Mouse (Mus musculus) 3T3-L1 (cell line): ENCODE data around the gene Bco1.
A peak's percentile ranks its signal among the peaks of the same experiment; 100 is the strongest.

Experiments used
- DNase-seq: peaks from one replicate; pipeline ENCODE4 v3.0.0-alpha.2; 2015; ENCODE audit warnings: low read depth, low spot score

The Bco1 gene

DNA sequence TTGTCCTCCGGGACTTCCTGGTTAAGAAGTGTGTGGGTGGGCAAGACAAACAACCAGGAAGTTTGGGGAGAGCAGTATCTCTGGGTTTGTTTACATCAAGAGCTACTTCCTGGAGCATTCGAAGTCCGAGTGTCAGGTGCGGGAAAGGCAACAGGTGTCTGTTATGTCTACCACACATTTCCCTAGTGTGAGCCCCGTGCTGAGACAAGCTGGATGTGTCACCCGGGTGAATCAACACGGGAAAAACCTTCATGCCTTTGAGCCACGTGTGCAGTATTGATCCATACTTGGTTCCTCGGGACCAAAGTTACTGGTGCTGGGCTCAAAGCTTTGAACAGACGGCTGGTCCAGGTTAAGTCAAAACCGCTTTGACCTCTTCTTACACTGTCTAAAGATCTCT is 41.7 kb downstream of the Bco1 start:
- DNase-seq, result no peak

- no peak for DNase-seq
These were observed 52.9 kb downstream of the Bco1 start for GRCm38 (mm10) chr8:117148520-117148919.

DNA sequence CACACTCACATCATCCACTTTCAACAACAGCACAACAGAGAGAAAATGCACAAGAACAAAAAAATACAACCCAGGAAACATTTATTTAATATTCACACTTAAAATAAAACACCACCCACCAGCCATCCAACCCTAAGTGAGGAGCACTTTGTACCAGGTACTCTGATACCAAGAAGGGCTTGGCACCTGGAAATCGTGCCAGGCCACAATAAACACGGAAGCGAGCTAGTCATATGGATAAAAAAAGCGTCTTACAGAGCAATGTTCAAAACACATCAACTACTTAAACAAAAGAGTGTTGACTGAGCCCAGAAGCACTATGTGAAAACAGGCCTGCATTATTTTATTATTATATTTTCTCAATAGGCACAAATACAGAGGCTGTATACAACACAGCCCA is 60.5 kb downstream of the Bco1 start:
- DNase-seq, result no peak

DNA sequence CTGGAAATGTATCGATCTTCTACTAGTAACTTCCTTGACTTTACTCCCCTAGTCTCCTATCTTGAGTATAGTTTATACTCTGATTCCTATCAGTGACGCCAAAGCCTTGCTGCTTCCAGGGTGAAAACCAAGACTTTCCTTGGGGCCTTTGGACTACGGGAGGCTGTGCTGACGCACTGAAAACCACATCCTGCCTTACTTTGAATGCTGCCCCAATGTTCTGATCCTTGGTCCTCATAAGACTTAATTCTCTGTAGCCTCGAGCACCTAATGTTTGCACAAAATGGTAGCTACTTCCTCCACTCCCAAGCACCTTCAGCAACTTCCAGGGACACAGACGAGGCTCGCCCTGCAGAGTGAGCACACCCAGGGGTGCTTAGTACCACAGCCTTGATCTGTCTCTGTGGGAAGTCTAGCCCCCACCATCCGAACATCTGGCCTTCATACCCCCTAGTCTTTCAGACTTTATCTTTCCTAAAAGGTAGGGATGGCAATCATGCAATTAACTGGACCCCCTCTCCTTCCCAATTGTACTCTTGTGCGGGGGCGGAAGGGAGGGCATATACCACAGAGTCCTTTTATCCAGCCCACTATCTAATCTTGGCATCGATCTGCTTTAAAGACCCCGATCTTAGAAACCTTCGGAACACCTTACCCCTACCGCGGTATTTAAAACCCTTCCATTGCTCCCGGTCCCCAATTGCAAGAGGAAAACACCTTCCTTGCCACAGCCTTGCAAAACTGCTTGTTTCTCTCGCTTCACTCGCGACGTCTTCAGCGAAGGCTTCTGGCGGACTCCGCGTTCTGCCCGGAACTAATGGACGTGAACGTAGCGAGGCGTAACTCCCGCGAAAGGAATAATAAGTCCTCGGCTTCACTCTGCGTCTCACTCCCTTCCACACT is 61.5 kb downstream of the Bco1 start:
- DNase-seq, result peak; percentile 47

GRCm38 (mm10) chr8:117157769-117158091 is 62.1 kb downstream of the Bco1 start:
- DNase-seq, result peak; percentile 96

DNA sequence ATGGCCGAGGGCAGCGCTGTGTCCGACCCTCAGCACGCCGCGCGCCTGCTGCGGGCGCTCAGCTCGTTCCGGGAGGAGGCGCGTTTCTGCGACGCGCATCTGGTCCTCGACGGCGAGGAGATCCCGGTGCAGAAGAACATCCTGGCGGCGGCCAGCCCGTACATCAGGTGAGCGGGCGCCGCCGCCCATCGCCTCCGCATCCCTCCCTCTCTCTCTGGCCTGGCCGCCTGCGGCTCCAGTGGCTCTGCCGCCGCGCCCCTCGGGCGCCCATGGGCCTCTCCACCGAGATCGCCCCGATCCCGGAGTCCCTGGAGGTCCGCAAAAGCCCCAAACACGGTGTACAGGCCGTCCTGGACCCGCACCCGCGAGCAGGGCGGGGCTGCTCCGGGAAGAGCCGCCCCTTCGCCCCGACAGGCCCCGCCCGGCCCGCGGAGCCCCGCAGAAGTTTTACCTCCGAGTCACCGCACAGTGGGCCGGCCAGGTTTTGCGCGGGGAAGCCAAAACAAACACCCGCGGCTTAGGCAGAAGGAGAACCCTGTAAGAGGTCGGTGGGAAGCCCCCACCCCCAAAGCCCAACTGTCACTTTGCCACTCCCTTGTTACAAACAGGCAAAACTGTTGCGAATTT is 62.6 kb downstream of the Bco1 start, which contains the start of gene Gan:
Gan (plus strand) TSS at position 1 of the 627 bp plus-strand sequence.
- peak; percentile 51 for DNase-seq

DNA sequence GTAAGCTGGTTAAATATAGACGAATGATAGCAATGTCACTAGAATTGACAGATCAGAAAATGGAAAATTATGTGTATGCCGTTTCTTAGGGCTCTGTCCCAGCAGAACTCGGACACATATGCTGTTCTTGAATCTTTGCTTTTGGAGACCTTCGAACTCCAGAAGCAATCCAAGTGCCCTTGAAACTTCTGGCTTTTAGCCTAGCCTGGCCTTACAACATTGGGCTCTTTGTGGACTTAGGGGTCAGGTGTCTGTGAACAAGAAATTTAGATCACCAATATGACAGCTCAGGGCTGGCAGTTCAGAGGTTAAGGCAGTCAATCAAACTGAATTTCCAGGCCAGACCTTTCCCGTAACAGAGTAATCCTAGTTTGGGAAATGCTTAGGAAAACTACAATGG is 63.4 kb downstream of the Bco1 start:
- DNase-seq, result no peak

- no peak for DNase-seq
These were observed 69.3 kb downstream of the Bco1 start for GRCm38 (mm10) chr8:117164912-117165311.

- no peak for DNase-seq
These were observed 69.9 kb downstream of the Bco1 start for GRCm38 (mm10) chr8:117165542-117165941.

GRCm38 (mm10) chr8:117166515-117166914 is 70.9 kb downstream of the Bco1 start:
- no peak for DNase-seq

DNA sequence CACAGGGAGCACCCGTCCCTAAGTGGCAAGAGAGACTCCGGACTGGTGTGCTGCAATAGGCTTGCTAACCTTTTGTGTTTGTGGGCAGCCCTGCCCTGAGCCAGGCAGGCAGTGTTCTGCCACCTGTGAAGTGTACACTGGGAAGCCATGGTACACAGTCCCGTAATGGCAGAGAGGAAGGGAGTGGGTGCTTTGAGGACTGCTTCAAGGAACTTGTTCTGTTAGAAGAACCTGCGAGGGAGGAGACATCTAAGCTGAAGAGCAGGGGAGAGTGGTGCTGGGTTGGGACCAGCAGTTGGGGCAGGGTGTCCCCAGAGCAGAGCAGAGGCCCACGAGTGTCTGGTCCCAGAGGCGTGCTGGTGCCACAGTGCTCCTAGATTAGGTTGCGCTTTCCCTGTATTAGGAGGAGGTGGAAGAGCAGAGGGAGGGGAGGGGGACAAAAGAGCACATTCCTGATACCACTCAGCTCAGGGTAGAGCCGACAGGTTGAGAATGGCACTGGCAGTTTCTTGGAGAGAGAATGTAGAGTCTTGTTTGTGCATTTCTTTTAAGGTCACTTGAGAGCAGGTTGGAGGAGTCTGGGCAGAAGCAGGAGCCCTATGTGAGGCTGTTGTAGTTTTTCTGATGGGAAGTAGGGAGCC is 71.7 kb downstream of the Bco1 start:
- DNase-seq, result no peak

GRCm38 (mm10) chr8:117168378-117168777 is 72.7 kb downstream of the Bco1 start:
- DNase-seq, result no peak

- DNase-seq, result no peak
These were observed 76.2 kb downstream of the Bco1 start for GRCm38 (mm10) chr8:117171826-117172225.

GRCm38 (mm10) chr8:117172904-117173303 is 77.2 kb downstream of the Bco1 start:
- DNase-seq, result peak; percentile 54

- DNase-seq, result no peak
These were observed 78.0 kb downstream of the Bco1 start for GRCm38 (mm10) chr8:117173690-117174089.

DNA sequence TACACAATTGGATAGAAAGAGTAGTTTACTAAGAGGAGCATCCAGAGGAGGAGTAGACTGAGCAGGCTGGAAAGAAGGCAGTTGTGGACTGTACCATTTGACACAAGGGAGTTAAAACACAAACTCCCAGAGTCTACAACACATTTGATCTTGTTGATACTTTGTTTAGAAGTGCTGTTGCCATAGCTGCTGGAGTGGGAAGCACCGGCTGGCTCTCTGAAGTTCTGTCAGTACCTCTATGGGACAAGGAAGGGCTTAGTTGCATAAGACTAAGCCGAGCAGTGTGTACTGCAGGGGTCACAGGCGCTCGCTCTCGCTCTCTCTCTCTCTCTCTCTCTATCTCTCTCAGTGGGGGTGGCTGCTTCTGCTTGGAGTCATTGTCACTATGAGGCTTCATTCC is 78.9 kb downstream of the Bco1 start:
- DNase-seq, result no peak

DNA sequence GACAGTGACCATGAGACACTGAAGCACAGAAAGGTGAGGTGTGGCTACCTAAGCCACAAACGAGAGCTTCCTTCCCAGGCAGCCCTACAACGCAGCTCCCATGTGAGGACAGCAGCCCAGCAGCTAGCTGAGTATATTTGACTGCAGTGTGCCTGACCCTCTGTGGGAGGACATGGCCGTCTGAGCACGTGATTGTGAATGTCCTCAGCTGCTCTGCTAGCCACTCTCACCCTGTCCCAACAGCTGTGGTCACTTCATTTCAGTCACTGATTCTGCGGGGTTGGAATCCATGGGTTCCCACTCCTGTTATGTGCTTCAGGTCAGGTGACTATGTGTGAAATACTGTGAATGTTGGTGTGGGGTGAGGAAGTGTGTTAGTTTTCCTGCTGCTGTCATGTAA is 80.7 kb downstream of the Bco1 start:
- DNase-seq, result no peak

- DNase-seq, result peak; percentile 36
These were observed 81.6 kb downstream of the Bco1 start for GRCm38 (mm10) chr8:117177236-117177635.

DNA sequence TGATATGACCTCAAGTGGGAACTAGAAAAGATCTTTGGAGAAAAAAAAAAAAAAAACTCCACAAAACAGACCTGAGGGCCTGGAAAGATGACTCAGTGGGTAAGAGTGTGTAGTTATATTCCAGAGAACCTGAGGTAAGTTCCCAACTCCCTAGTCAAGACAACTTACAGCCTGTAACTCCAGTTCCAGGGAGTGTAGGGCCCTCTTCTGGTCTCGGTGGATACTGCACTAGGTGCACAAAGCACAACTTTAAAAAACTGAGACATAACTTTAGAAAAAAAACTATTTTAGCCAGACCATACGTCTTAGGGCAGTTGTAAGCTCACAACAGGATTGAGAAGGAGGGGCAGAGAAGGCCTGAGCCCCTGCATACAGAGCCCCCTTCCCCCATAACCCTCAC is 82.4 kb downstream of the Bco1 start:
- DNase-seq, result peak; percentile 44

DNA sequence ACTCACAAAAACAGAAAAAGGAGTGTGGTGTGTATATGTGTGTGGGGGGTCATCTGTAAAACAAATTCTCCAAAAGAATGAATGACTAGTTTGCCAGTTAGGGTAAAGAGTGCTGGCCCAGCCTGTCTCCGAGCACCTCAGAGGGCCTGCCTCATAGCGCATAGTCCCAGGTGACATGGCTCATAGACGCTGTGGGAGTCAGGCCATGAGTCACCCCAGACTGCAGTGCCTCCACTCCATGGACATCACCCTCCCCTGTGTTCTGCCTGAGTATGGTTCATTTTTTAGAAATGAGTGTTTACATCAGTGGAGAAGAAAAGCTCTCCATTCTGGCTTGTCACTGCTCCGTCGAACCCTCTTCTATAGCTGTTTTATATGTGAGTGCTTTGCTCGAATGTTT is 83.0 kb downstream of the Bco1 start:
- DNase-seq, result peak; percentile 80

DNA sequence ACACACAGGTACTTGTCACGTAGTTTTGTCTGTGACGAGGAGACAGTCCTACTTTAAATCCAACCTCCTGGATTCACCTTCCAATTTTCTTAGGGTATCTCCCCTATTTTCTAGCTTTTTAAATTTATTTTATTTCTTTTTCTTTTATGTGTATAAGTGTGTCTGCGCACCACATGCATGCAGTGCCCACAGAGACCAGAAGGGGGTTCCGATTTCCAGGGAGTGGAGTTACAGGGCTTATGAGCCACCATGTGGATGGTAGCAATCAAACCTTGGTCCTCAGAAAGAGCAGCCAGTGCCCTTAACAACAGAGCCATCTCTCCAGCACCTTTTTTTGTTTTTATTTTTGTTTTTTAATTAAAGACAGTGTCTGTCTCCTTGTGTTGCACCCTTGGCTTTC is 87.1 kb downstream of the Bco1 start:
- DNase-seq, result peak; percentile 24
